Mouse (Mus musculus): ENCODE measurements at regions not wholly inside any gene's neighbourhood (a gene's known extent, or its start where the extent isn't known, plus 50 kb on each side); places are given as distances from the start of the nearest gene placed in this dataset.
A peak's percentile ranks its signal among the peaks of the same experiment; 100 is the strongest.

DNA sequence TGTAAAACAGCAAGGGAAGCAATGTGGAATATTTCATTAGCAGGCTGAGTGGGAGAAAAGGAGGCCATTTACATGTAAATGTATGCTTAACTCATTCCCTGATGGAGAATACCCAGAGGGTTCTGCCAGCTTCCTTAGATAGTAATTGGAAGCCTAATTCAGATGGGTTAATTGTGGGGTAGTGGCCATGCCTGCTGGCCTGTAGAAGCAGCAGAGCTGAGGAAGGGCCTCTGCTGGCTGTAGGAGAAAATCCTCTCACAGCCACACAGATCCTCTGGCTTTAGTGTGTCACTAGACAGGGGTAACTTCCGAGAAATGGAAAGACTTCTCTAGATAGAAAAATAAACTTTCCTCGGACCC is 1588.7 kb upstream of the Got2 start:
- peak in 1 of 2 experiments; percentile 21 for DNase-seq (ENCODE audit: low spot score in 2 of 2)

DNA sequence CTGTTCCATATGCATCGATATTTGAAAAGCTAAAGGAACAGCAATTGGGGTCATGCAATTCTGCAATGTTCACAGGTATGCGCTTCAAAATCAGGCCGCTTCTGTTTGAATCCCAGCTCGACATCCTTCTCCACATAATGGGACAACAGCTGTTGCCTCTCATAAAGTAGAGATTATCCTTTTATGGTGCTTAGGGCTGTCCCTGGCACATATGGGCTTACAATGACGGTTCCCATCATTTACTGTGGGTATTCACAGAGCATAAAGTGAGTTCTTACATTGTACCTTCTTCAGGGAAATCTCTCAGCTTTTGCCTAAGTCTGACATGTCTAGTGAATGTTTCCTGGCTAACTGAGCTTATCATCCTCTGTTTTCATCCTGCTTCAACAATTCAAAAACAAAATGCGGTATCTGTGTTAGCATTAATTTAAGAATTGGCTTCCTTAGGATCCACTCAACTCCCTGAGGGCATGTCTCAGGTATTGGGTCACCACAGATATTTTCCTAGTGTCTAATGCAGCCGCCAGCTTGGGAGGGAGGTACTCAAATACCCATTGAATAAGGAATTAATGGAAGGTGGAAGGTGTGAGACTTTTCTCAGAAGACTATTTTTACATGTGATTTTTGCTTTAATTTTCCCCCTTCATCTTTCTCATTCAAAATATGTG is 1588.2 kb upstream of the Got2 start:
- no peak for DNase-seq (ENCODE audit: low spot score in 2 of 2)

- DNase-seq (ENCODE audit: low spot score in 2 of 2): no peak
Observed at GRCm38 (mm10) chr8:97473326-97473725, 1585.0 kb upstream of the Got2 start.

DNA sequence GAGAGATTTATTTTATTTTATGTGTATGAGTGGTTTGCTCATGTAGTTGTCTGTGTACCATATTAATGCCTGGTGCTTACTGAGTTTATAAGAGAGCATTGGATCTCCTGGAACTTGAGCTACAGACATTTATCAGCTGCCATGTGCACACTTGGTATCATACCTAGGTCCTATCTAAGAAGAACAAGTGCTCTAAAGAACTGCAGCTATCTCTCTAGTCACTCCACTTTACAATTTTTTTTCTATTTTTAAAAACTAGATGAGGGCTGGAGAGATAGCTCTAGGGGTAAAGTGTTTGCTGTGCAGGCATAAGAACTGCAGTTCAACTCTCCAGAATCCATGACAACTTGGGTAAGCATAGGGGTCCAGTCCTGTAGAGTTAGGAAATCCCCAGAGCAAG is 1573.1 kb upstream of the Got2 start:
- DNase-seq (ENCODE audit: low spot score in 2 of 2): no peak

- DNase-seq (ENCODE audit: low spot score in 2 of 2): peak; percentile 17 to 27
Observed at GRCm38 (mm10) chr8:97447696-97448095, 1559.3 kb upstream of the Got2 start.

DNA sequence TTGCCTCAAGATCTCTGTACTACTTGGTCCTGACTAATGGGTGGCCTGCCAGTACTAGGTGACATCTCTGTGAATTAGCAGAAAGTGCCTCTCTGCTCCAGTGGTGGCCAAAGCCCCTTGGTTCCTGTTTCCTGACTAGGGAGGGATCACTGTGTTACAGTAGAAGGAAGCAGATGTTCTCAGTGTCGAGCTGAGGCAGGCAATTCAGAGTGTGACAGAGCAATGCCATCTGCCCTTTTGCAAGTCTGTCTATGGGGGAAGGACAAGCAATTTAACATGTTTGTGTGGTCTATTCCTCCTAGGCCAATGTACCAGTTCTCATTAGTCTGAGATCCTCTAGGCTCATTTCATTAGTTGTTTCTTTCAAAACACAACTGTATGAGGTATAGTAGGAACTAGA is 1553.1 kb upstream of the Got2 start:
- no peak for DNase-seq (ENCODE audit: low spot score in 2 of 2)

GRCm38 (mm10) chr8:97433584-97433983 is 1545.2 kb upstream of the Got2 start:
- DNase-seq (ENCODE audit: low spot score in 2 of 2): no peak

GRCm38 (mm10) chr8:97431467-97431866 is 1543.1 kb upstream of the Got2 start:
- no peak for DNase-seq (ENCODE audit: low spot score in 2 of 2)

DNA sequence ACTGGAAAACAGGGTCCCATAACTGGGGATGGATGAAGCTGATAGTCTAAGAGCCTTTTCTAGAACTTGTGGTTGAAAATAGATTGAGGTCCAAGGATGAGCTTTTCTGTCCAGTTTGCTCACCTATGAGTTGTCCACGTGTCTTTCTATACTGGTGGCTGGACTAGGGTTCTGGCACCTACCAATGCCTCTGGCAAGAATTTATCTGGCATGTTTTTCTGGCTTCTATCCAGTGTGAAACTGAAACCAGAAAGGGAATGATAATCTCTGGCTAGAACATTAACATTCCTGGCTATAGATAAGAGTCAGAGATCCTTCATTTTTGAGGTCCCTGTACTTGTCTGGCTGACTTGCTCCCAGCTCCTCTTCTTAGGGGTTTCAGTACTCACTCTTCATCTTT is 1534.0 kb upstream of the Got2 start:
- no peak for DNase-seq (ENCODE audit: low spot score in 2 of 2)

GRCm38 (mm10) chr8:97414742-97415141 is 1526.4 kb upstream of the Got2 start:
- DNase-seq (ENCODE audit: low spot score in 2 of 2): no peak

DNA sequence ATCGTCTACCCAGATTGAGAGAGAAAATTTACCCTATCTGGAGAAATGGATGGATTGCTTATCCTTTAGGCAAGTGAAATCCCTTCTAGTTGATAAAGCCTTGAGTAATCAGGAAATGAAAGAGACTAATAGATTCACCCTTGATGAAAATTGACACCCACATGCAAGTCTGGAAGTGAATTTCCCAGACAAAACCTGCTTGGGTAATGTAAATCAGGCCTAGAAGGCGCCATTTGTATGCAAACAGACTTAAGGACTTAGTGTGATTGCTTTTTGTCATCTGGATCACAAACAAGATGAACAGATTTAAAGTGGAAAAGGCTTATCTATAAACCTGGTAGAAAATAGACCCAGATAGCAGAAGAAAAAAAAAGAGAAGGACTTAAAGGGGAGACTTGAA is 1515.0 kb upstream of the Got2 start:
- no peak for DNase-seq (ENCODE audit: low spot score in 2 of 2)

GRCm38 (mm10) chr8:97397327-97397719 is 1509.0 kb upstream of the Got2 start:
- no peak for DNase-seq (ENCODE audit: low spot score in 2 of 2)

DNA sequence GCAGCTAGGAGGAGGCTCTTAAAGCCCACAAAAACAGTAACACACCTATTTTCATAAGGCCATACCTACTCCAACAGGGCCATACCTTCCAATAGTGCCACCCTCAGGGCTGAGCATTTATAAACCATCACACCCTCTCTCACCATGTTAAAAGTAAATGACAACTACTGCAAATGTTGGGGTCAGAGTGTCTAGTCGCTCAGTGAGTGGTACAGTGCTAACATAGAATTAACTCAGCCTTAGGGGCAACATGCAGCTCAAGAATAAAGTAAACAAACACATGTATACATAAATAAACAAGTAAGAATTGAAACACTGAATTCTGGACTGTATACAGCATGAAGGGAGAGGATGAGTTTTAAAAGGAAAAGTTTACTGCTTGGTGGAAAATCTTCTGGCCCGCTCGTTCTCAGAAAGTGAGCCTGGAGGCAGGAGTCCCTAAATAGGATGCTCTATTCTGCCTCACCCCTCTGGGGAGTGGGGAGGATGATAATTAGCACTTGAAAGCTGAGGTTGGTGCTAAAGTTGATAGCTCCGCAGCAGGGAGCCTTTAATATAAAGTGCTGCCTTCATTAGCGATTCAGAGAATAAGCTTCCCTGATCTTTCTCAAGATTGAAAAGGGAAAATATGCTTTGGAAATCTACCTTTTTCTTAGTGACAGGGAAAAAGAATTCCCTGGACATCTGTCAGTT is 1508.4 kb upstream of the Got2 start:
- DNase-seq (ENCODE audit: low spot score in 2 of 2): no peak

DNA sequence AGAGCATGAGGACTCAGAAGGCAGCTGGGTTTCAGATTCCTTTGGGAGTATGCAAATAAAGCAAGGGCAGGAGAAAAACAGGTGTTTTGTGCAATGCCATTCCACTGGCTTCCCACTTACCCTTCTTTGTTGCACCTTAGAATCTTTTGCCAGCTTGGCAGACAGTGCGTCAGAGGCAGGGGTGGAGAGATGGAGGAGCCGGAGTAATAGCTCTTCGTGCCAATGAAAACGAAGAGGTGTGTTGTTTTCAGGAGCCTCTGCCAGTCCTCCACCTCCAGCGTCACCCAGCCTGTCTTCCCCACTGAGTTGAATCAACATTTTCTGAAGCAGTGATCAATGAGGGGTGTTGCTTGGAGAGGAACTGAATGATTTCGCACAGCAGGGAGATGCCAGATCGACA is 1501.3 kb upstream of the Got2 start:
- peak in 1 of 2 experiments; percentile 19 for DNase-seq (ENCODE audit: low spot score in 2 of 2)

- DNase-seq (ENCODE audit: low spot score in 2 of 2): no peak
Observed at GRCm38 (mm10) chr8:97389149-97389548, 1500.8 kb upstream of the Got2 start.

DNA sequence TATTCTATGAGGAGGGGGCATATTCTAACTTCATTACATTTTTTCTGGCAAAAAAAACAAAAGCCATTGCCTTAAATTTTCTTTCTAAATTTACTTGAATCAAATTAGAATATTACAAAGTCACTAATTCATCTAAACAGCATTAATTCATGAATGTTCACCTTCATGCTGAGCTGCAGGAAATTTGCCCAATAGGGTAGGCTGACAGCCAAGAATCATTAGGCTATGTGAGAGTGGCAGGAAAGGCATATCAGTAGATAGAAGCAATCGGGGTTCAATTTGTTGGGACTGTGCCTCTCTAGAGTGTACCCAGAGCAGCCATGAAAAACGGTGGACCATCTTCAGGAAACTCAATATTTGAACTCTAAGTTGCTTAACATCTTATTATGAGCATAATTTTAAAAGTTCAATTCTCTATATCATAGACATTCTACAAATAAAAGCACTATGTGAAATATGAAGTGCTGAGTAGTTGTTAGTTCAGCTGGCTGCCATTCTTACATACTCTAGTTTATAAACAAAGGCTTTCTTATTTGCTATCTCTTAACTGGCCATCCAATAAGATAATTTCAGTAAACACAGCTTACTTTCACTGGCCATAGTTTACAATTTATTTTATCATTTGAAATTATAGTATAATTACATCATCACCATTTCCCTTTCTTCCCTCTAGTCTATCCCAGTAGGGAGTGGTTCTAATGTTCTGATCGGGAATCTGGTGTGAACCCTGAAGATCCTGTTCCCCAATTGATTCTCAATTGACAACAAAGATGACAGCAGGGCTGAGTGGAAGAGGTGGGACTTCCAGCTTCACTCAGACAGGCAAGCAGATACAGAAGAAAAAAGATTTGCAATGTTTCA is 1486.8 kb upstream of the Got2 start:
- DNase-seq (ENCODE audit: low spot score in 2 of 2): no peak

DNA sequence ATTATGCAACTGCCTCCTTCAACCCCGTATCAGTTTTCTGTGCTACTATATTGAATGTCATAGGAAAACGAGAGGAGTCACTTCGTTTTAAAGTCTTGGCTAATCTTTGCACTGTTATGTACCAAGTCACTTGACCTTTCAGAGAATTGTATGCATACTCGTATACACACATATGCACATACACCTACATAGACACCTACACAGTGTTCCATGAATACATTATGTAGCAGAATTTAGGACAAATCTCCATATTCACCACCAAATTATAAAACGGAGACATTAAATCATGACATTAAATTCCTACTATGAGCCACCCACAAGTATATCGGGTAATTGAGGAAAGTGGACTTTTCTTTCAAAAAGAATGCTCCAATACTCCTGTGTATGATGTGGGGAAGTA is 1458.3 kb upstream of the Got2 start:
- DNase-seq (ENCODE audit: low spot score in 2 of 2): no peak

DNA sequence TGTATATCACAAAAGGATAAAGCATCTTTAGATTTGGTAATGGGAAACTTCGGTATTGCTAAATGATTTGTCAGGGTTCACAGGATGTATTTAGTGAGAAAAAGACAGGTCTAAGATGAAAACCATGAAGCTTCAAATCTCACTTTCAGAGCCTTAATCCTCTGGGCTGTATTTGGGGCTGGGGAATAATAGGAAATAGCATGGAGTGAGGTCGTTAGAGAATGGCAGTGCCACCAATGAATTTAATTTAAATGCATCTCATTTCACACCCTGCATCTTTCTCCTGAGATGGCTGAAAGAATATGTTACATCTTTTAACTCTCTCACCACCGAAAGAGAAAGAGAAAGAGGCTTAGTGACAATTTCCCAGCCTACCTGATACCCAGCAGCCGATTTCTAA is 1427.2 kb upstream of the Got2 start:
- DNase-seq (ENCODE audit: low spot score in 2 of 2): no peak

DNA sequence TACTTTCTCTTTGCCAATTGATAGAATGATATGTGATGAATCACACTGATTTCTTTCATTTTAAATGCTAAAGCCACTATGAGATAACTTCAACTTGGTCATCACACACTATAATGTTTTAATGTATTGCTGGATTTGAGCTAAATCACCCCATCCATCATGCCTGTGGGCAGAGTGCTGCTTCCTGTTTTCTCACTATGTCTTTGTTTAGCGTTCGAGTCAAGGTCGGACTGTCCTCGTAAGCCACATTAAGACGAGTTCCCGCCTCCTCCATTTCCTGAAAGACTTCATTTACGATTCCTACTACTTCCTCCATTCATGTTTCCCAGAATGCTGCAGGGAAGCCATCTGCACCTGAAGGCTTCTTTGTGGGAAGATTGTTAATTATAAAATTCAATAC is 1420.0 kb upstream of the Got2 start:
- DNase-seq (ENCODE audit: low spot score in 2 of 2): no peak

- no peak for DNase-seq (ENCODE audit: low spot score in 2 of 2)
Observed at GRCm38 (mm10) chr8:97270582-97270981, 1382.2 kb upstream of the Got2 start.

DNA sequence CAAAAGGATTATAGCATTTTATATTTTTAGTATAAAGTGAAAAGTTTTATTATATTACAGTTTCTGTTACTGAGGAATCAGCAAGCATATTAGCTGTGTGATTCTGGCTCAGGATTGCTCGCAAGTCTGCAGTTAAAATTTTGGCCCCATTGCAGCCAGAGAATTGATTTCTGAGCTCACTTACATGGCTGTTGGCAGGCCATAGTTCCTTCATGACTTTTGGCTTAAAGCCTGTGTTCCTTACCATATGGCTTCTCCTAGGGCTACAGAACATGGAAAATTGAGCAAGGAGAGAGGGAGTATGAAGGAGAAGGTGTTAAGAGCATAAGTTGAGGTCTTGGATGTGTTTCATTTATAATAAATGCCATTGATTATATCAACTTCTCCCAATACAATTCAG is 1372.6 kb upstream of the Got2 start:
- no peak for DNase-seq (ENCODE audit: low spot score in 2 of 2)

GRCm38 (mm10) chr8:97254169-97254568 is 1365.8 kb upstream of the Got2 start:
- DNase-seq (ENCODE audit: low spot score in 2 of 2): no peak

- DNase-seq (ENCODE audit: low spot score in 2 of 2): no peak
Observed at GRCm38 (mm10) chr8:97252232-97252631, 1363.9 kb upstream of the Got2 start.

All from right cerebral cortex, postnatal 10 days (tissue).